Mouse (Mus musculus): ENCODE results near the gene Gmppa.

Gmppa gene

DNA sequence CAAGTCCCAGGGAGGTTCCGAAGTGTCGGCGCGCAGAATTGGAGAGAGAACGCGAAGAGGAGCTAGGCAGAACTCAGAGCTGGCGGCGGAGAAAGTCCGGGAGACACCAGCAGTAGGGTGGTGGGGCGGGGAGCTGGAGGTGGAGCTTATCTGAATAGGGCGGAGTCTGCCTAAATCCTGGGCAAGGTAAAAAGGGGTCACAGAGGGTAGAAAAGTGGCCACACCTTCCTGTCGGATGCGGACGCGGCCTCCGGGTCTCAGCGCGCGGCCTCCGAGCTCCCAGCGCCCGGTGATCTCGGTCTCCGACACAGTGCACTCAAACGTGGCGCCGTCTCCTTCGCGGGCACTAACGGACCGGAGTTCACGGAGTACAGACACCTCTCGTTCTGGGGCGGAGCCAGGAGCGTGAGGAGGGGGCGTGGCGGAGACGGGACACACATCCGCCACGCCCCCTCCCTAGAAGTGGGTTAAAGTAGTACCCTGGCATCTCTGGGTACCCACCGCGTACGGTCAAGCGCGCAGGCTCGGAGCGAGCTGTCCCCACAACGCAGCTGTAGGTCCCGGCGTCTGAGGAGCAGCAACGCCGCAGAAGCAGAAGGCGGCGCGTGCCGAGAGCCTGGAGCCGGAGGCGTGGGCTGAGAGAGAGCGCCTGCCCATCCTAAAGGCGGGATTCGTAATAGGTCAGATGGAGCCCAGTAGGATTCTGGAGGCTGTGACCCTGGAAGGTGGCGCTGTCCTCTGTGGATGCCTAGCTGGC, 51.9 kb downstream of the Gmppa start:
- peak; percentile 66 for DNase-seq (ENCODE audit: low spot score)

DNA sequence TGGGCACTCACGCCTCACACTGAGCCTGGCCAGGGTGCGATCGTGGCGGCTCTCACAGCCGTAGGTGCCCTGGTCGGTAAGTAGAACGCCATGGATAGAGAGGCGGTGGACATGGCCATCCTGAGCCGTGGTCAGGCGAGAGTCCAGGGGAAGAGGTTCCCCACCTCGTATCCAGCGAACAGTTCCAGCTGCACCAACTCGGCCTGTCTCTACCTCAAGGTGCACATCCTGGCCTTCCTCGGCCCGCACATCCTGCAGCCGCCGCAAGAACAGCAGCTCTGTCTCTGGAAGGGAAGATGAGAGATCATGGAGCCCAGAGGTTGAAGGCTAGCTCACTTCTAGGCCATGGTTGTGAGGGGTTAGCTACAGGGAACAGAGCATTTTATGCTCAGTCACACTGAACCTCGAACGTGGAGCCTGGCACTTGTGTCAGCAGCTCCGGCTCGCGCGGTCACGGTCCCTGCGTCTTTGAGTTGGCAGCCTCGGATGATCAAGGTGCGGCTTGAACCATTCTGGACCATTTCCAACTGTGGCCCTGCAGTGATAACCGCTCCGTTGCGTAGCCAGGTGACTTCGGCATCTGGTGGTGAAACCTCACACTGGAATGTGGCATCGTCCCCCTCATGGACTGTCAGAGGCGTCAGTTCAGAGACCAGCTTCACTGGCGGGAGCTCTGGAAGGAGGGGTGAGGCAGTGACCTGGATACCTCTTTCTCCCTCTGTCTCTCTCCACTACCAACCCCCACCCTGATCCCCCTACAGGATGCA, 55.2 kb downstream of the Gmppa start:
- DNase-seq (ENCODE audit: low spot score): no peak

DNA sequence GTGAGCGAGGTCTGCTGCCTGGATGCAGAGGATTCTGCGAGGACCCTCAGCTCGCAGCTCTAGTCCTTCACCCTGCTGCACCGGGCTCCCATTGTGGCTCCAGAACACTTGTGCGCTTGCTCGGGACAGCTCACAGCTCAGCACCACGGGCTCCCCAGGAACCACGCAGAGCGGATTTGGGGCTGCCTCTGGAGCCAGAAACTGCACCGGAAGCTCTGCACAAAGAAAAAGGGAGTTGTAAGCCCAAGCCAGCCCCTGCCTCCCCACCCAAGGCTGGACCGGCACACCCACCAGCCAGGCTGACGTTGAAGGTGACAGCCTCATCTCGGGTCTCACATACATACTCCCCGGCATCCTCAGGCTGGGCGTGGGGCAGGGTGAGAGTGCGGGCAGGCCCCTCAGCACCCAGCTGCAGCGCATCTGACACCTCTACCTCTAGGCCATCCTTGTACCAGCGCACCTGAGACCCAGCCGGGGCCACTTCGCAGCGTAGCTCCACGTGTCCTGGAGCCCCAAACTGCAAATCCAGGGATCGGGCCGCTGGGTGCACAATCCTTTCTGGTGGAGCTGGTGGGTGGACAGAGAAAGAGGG, 56.9 kb downstream of the Gmppa start:
- DNase-seq (ENCODE audit: low spot score): no peak
